Mouse (Mus musculus) A20 (cell line): ENCODE results near the gene Ddx28.

Experiments
- DNase-seq: peaks from one replicate; pipeline ENCODE4 v3.0.0-alpha.2; 2011; ENCODE audit warnings: low read depth, low spot score

Gene Ddx28

DNA sequence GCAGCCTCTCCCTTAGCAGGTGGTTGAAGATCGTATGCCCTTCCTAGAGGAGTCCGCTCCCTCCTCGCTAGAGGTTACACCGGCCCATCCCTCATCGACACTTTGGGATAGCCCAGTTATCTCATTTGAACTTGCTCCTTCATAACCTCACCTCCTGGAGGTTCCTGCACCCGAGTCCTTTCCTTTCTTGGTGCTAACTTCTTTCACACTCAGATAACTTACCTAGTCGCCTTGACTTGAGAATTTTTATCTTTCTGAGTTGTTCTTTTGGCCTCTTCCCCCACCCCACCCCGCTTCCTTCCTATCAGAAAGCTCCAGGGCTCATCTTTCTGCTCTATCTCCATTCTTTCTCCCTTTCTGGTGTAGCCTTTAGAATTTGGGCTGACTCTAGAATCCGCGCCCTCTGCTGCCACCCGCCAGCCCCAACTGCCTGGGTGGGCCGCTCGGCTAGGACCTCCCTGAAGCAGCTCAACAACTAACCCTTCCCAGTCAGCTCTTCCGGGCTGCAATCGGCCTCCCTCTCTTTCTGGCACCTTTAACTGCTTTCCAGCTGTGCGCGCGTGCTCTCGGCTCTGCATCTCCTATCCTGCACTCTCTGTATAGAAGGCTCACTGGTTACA lies 44.9 kb downstream of the Ddx28 start:
- DNase-seq: no peak

DNA sequence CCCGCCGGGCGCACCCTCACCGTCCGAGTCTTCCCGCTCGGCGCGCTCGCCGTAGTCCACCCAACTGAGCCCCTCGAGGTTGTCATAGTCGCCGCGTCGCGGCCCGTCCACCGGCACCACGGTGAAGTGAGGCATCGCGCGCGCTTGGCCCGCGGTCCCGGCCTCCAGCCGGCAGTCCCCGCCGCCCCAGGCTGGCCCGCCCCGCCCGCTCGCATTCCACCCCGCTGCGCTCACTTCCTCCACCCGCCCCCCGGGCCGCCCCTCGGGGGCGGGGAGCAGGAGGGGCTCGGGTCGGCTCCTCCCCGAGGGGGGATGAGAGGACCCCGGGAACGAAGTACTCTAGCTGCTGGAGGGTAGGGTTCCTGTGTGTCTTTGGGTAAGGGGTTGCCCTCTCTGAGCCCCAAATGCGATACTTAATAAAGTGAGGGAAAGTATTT lies 45.8 kb downstream of the Ddx28 start, which contains the start of gene Slc12a4:
Slc12a4 (minus strand) TSS at position 193 of the 437 bp plus-strand sequence.
- peak; percentile 84 for DNase-seq

DNA sequence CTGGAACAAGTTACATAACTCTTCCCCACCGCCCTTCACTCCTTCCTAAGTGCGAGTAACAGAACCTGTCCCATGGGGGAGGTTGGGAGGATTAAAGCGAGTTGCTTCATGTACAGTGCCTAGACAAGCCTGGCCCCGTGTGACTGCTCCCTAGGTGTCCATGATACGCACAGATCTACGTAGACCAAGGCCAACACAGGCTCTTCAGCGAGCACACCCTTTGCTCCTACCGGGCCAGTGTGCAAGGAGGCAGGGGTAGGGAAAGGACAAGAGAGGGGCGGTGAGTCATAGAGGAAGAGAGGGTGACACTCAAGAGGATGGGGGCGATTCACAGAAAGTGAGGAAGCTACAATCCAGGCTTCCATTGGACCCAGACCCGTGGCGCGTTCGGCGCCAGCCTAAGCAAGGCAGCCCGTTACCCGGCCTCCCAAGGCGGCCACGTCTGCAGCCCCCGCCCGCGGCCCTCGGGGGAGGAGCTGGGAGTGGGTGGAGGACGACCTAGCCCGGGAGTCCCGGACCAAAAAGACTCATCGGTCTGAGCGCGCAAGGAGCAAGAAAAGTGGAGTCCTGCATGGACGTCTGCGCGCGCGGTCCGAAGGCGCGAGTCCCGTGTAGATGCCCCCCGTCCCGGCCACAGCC lies 46.3 kb downstream of the Ddx28 start:
- no peak for DNase-seq

DNA sequence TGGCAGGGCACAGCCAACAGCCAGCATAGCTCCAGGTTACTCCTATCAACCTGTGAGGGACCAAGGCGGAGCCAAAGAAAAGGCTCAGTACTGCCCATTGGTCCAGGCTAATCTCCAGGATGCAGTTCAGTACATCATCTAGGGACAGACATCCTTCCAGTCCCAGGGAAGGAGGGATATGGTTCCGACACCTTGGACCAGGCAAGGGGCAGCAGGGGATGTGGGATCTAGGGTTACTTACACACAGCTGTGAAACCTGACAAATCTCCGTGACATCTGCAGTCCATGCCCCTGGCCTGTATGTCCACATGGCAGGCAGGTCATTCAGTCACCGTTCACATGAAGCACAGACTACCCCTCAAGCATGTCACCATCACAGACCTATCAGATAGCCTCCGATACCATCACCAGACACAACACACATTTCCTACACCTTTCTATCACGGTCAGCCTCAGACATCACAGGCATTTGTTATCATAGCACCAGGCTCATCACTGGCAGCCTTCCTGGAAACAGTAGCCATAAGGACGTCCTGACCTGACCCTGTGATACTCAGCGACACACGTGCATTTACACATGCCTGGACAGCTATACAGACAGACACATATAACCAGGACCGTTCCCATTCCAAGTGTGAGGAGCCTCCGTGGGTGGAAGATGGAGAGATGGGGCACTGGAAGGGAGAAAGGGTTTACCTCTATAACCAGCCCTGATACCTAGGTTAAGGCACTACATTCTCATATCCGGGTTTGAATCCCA lies 47.0 kb downstream of the Ddx28 start:
- DNase-seq: no peak

DNA sequence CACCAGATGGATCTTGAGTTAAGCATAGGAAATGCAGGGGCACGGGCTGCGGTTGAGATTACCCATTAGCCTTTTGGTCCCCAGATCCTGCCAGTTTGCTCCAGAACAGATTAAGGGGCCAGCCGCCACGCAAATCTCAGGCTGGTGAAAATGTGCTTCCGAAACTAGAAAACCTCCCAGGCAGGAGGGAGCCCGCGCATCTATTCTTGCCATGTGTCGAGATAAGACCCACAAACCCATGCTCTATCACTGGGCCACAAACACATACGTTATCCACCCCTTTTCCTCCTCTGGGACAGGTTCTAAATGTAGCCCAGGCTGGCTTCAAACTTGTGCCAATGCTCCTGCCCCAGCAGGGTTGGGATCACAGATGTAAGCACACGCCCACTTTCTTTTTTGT lies 50.1 kb downstream of the Ddx28 start:
- no peak for DNase-seq

DNA sequence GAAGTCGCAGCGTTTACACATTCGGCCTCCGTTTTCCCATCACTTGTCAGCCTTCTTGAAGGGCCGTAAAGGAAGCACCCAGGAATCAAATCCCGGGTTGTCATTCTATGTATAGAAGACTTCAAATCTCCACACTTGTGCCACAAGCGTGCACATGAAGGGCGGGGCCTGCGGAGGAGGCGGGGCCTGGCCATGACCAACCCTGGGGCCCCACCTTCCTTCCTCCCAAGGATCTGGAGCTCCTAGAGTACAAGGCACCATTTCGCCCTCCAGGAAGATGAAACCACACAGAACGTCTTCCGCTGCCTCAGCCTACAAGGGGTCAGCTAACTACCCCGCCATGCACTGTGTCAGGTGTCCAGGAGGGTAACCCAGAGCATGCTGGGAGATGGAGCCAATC lies 50.6 kb downstream of the Ddx28 start:
- DNase-seq: no peak
